Mouse (Mus musculus) heart, adult 2 months (tissue): Measurements from ENCODE around the gene Nrp2.

ENCODE experiments used
- CTCF ChIP-seq: fragments of 200-600 bp; IDR thresholded peaks from 2 replicates; pipeline ENCODE4 v1.8.1; 2022; ENCODE audit warnings: antibody characterized with exemption, mild to moderate bottlenecking, moderate library complexity
- POLR2A ChIP-seq: fragments of 200-500 bp; IDR thresholded peaks from 2 replicates; pipeline ENCODE4 v1.6.1; 2011; ENCODE audit warnings: mild to moderate bottlenecking, low read depth, low read length, control low read depth; ENCODE audit not compliant: insufficient read depth

DNA sequence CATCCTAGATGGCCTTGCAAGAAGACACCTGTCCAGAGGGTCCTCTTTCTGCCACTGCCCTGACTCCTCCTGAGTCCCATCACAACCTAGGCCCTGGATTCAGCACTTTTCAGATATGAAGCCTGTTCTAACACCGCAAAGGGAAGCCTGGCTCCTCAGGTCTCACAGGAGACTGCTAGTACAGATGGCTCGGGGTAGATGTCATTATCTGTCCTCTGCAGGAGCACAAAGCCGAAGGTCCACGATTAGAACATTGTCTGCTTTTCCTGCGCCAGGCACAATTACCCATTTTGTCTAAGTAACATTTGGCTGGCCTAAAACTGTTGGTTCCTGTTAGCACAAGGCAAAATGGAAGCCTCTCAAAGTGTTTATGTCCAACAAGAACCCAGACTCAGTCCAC lies 97.3 kb downstream of the Nrp2 start:
- no peak for TF ChIP-seq POLR2A
- TF ChIP-seq CTCF = no peak
